Mouse (Mus musculus) bone marrow, adult 2 months (tissue): Measurements from ENCODE around the gene Stx18.

ENCODE experiments used
- CTCF ChIP-seq: fragments of 200-500 bp; IDR thresholded peaks from 2 replicates; pipeline ENCODE4 v1.5.1; 2011; ENCODE audit warnings: low read length, control low read depth; ENCODE audit not compliant: control insufficient read depth, insufficient read depth
- POLR2A ChIP-seq: fragments of 200-500 bp; IDR thresholded peaks from 2 replicates; pipeline ENCODE4 v1.6.1; 2011; ENCODE audit warnings: low read depth, mild to moderate bottlenecking, control low read depth, low read length, borderline replicate concordance; ENCODE audit not compliant: control insufficient read depth

DNA sequence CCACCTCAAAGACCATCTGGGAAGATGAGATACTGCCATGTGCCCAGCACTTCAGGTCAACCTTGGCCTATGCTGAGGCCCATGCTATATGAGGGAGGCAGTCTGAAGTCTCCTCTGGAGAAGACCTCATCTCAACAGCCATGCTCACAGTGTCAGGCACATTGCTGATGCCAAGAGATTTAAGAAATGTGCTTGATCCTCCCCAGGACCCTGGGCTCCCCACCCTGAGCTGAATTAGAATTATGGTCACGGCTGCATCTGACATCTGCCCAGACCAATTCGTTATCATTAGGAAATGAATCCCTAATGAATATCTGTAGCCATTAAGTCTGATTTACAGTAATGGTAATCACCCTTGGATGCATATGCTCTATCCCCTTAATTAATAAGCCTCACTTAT lies 39.7 kb upstream of the Stx18 start:
- TF ChIP-seq CTCF = no peak
- TF ChIP-seq POLR2A = no peak
